Mouse (Mus musculus): Measurements from ENCODE around the gene Ppp1r11.
A peak's percentile ranks its signal among the peaks of the same experiment; 100 is the strongest.
"Not testable (repeated sequence)": the region's sequence is repeated elsewhere in the genome, so short reads cannot be mapped to it uniquely, and the experiment has no call there.

Gene Ppp1r11

DNA sequence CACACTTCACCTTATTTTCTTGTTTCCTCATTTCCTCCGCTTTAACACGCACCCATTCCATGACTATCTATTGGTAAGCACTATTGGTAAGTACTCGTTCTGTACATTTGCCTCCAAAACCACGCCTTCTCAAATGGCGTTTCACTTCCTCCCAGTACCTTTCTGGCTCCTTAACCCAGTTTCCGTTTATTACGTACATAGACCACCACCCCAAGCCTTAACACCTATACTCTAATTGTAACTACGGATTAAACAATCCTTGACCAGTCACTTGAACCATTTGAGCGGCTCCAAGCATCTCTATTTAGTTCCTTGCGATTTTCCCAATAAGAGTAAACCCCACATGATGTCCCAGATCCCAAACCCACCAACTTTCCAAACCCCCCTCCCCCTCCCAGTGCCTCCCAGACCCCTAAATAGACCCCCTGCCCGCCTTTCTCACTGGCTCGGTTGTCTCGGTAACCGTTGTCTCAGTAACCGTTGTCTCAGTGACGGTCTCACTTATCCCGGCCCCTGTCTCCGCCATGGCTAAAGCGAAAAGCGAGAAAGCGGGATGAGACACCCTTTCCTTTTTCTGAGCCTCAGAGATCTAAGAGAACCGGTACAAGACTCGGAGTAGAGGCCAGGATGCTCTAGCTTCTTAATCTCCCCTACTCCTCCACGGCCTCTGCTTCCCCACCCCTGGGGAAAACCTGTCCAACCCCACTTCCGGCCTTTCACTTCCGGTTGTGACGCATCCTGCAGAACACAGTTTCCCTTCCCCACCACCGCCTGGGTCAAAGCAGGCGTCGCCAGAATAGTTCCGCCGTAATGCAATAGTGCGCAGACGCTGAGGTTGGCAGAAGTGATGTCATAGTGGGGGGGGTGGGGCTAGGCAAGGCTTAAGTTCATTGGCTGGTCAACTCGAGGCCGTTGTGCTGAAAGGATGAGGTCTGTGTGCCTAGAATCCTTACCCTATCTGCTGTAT is at the start of gene Ppp1r11:
Gene Ppp1r11, minus strand, starts transcription at position 761 of the 967 bp plus-strand sequence.
- peak; percentile 95 for DNase-seq (ENCODE audit: low spot score)

DNA sequence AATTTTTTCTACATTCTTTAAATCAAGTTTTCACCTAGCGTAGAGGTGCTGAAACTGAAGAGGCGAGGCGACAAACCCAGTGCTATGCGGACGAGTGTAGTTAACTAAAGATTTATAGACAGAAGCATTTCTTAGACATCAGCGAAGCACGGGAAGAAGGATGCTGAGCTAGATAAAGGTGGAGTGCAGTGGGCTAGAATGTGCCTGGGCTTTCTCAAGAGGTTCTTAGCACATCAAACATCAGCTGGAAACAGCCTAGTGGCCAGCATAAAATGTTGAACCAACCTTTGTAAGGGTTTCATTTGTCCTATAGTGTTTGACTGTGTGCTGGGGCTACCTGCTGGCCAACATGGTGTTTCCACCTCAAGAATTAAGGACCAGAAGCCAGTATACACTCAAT is 49.3 kb upstream of the Ppp1r11 start, which contains the start of gene Zfp57:
Gene Zfp57, plus strand, starts transcription at position 301 of the 400 bp plus-strand sequence.
- no peak for DNase-seq (ENCODE audit: low spot score)

GRCm38 (mm10) chr17:36998477-36998876 is 46.9 kb upstream of the Ppp1r11 start:
- DNase-seq (ENCODE audit: low spot score) = no peak

GRCm38 (mm10) chr17:36997033-36997735 is 45.6 kb upstream of the Ppp1r11 start:
- DNase-seq (ENCODE audit: low spot score) = peak; percentile 53

DNA sequence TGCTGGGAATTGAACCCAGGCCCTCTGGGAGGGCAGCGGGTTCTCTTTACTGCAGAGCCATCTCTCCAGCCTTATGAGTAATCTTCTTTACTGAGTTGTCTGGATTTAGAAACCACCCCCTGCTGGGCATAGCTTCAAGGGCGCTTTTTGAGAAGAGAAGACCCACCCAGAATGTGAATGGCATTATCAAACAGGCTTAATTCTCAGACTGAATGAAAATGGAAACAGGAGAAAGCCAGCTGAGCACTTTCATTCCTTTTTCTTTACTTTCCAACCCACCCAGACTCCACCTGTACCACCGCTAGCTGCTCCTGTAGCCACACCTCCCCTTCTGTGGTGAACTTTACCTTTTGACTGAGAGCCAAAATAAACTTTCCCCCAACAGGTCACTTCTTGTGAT is 43.9 kb upstream of the Ppp1r11 start:
- no peak for DNase-seq (ENCODE audit: low spot score)

DNA sequence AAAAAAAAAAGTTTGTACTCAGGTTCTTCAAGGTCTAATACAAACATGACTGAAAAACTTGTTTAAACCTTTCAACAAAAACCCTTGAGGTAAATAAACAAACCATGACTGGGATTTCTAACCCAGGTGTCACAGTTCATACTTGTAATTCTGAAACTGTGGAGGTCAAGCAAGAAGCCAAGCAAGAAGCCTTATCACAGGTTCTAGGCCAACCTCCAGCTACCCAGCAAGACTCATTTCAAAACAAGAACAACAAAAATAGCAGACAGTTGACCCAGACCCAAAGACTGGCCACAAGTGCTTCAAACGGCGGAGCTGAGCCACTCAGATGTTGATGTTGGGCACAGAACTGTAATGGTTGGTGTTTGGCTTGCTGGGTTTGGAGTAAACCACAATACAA is 43.0 kb upstream of the Ppp1r11 start:
- no peak for DNase-seq (ENCODE audit: low spot score)

- DNase-seq (ENCODE audit: low spot score) = no peak
These were observed 42.3 kb upstream of the Ppp1r11 start for GRCm38 (mm10) chr17:36993770-36994325.

DNA sequence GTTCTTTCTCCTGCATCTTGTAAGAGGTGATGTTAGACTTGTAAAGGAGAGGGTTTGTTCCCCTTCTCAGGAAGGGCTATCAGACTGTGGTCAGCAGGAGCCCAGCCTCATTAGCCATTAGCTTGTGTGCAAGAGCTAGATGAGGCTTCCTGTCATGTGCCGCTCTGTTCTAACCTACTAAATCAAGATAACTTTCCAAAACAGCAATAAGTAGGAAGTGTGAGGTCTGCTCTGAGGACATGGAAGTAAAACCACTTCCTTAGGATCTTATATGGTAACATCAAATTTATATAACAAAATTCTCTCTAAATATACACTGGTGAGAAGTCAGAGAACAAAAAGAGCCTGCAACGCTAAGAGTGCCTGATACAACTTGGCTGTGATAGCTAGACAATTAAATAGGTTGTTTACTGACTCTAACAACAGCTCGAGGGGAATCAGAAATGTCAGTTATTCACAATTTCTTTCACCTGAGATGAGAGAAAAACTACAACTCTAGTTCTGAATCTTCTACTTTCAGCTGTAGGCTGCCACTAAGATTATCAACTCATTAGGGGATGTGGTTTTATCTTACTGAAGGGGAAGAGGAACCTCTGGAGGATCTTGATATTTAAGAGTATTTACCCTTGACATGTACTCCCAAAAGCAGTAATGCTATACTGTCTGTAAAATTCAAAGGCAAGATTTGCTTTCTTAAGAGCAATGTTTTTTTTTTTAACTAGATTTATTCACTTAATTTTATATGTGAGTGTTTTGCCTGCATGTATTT is 41.0 kb upstream of the Ppp1r11 start:
- no peak for DNase-seq (ENCODE audit: low spot score)

DNA sequence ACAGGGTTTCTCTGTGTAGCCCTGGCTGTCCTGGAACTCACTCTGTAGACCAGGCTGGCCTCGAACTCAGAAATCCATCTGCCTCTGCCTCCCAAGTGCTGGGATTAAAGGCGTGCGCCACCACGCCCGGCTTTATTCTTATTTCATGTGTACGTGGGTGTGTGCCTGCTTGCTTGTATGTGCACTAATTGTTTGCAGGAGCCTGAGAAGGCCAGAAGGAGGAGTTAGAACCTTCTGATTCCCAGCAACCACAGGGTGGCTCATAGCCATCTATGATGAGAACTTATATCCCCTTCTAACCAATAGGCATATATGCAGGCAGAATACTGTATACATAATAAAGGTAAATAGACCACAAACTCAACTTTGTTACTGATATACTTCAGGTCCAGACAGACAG is 39.1 kb upstream of the Ppp1r11 start:
- not testable (repeated sequence) for DNase-seq (ENCODE audit: low spot score)

DNA sequence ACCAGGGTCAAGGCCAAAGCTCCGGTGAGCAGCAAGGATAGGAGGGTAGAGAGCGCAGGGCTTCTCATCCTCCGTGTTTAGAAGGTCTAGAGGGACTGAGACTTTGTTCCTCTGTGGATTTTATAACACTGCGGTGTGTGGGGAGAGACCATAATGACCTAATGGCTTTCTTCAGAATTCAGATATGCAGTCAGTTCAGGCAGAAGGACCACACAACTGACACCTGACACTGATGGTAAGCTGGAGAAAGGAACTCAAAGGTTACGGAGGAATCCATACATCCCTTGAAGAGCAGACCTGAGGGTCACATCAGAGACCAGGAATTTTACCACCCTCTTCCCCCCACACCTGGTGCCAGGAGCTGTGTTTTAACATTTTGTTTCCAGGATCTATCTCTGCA is 37.9 kb upstream of the Ppp1r11 start, which contains the start of gene H2-M5:
Gene H2-M5, minus strand, starts transcription at position 101 of the 400 bp plus-strand sequence.
- no peak for DNase-seq (ENCODE audit: low spot score)

DNA sequence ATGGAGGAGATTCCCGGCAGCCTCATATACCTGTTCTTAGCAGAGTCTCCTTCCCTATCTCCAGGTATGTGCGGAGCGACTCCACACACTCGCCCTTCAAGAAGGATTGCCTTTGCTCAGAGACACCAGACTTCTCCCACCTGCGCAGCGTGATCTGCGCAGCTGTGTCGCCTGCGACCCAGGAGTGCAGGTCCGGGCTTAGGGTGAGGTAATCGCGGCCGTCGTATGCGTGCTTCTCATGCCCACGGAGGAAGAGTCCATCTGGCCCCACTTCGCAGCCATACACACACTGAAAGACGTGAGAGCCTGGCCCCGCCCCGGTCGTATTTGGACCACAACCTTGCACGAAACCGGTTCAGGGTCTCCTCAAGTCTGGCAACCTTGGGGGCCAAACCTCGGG is 36.9 kb upstream of the Ppp1r11 start:
- no peak for DNase-seq (ENCODE audit: low spot score)

DNA sequence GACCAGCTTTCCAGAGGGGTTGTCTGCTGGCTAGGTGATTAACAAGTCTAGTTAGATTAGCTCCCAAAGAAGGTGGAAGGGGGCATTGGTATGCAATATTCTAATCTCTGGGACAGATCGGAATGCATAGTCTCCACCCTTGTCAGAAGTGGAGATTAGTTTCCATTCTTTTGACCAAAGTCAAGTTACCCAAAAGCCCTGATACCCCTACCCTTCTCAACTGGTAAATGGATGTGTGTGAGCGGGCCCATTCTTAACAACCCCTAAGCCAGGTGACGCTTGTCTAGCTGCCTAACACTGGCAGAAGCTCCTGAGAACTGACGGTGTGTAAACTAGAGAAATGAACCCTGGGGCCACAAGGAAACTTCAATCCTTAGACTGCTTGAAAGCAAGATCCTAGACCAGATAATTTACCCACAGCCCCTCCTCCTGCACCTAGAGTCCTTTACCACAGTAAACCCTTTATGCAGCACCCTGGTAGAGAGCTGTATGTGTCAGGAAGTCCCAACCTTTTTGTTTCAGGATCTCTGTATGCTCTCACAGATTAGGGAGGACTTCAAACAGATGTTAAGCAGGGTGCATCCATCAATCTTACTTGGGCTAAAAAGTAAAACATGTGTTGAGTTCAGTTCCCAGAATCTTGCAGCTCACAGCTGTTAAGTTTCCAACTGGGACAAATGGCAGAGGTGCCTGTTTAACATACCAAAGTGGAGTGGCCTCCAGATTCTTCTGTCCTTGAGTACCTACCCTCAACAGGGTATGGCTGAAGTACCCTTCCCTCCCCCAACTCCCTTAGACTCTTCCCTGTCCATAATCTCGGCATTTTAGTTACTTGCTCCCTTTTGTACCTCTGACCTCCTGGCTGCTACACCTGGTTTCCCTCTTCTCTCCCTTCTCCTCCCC is 31.0 kb upstream of the Ppp1r11 start:
- DNase-seq (ENCODE audit: low spot score) = no peak

DNA sequence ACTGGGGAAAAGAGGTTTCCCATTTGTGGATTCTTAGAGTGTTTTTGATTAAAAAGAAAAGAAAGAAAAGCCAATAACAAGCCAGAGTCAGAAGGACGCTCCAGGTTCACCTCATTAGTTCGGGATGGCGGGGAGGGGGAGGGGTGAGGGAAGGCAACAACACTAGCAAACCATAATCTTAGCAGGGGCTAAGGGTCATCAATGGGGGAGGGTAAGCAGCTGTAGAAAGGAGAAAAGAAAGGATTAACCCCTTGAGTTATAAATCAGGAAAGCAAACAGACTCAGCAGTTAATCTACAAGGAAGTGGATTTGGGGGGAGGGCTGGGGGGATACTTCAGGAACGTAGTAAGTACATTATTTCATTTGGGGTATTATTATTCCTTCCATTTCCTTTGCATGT is 30.3 kb upstream of the Ppp1r11 start:
- no peak for DNase-seq (ENCODE audit: low spot score)

GRCm38 (mm10) chr17:36981221-36981813 is 29.8 kb upstream of the Ppp1r11 start, which contains the start of gene 2410137M14Rik:
Gene 2410137M14Rik (minus strand): TSS chr17:36981237.
- DNase-seq (ENCODE audit: low spot score) = no peak

- no peak for DNase-seq (ENCODE audit: low spot score)
These were observed 21.8 kb upstream of the Ppp1r11 start for GRCm38 (mm10) chr17:36973271-36973787.

DNA sequence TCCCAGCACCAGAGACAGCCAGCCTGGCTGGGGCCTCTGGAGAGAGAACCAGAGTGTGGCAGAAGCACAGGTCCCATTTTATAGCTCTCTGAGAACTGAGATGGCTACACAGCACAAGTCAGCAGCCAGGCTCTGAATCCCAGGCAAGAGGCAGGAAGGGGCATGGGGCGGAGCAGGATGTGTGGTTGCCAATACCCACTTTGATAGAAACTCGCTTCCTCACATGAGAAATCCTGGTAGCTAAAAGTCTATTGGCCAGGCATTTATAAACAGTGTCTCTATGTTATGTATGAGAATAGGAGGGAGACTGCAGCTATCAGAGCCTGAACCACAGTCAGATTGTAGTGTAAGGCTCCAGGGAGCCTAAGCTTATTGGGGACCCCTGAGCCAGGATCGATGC is 21.2 kb upstream of the Ppp1r11 start:
- no peak for DNase-seq (ENCODE audit: low spot score)

DNA sequence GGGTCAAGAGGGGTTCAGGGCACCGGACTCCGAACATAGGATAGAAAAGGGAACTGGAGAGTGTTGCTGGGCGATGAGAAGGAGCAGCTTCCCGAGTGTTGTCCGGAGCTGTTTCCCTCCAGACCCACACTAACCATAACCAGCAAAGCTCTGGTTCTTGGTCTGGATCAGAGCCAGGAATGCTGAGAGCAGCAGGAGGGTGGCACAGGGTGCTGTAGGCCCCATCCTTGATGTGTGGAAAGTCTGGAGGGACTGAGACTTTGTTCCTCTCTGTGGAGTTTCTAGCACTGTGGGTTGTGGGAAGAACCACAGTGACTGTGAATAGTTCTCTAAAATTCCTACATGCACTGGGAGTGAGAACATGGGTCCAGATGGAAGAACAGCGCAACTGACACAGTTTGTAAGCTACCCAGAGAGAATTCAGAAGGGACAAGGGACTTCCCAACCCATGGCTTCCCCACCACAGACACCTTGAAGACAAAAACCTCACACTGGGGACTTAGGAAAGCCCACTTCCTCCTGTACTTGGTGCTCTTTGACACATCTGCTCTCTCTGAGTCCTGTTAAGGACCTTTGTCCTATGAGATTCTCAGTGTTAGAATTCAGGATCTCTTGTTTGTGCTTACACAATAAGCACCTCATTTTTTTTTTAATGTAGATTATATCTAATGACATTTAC is 19.8 kb upstream of the Ppp1r11 start:
- DNase-seq (ENCODE audit: low spot score) = no peak

DNA sequence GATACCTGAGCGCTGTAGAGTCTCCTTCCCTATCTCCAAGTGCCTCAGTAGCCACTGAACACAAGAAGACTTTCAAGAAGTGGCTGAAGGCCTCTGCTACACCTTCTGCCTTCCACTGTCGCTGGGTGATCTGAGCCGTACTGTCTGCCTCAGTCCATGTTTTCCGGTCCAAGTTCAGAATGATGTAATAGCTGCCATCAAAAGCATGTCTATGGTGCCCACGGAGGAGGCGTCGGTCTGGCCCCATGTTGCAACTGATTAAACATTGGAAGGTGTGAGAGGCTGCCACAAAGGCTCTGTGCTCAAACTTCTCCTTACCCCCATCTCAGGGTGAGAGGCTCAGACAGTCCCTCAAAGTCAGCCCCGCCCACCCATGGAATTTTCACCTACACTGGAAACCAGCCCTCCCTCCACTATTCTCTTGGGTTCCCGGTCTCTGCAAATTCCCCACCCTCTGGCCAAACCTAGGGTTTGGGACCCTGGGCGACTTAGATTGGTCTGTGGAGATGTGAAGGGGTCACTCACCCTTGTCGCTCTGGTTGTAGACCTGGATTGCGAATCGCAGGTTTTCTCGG is 18.9 kb upstream of the Ppp1r11 start:
- DNase-seq (ENCODE audit: low spot score) = no peak

DNA sequence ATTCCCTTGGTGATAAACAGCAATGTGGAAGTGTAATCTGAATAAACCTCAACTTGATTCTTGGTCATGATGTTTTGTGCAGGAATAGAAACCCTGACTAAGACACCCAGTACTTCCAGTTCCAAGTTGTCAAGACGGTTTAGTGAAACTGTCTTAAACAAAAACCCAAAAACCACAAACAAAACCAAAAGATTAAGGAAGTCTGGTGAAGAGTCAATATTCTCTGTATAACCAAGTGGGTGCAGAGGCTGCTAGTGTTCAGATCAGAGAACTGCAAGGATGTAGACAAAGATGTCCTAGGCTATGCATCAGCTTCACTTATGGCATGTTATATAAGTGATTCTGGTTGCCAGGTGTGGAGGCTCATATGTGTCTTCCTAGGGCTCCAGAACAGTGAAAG is 15.3 kb upstream of the Ppp1r11 start:
- no peak for DNase-seq (ENCODE audit: low spot score)

Measured in testis, postnatal 14 days (tissue).